Mouse (Mus musculus): ENCODE measurements around the gene Vmo1. TPM values are rescaled to one million over a fixed set of nuclear protein-coding genes. Genes with fewer than 3 reads are reported as not detected.

The Vmo1 gene
- polyA plus RNA-seq, 1 experiment from 2014 or later, result 1.0 TPM

GRCm38 (mm10) chr11:70553940-70554339 is 39.5 kb upstream of the Vmo1 start:
- Histone ChIP-seq H3K27ac (ENCODE audit: low read depth) (no peak overlapping the region), H3K4me2 (ENCODE audit: low read depth, low read length) (no peak overlapping the region), H3K9me3 (ENCODE audit: low read length) (no peaks in the 10 kb centered on the region), H3K4me3 (ENCODE audit: low read depth, low read length) (no peak overlapping the region), H3K27me3 (ENCODE audit: insufficient read depth, low read length) (no peaks in the 10 kb centered on the region), H3K9ac (replicated peaks) (no peak overlapping the region), H3K36me3 (replicated peaks; ENCODE audit: insufficient read depth, low read length) (no peaks in the 10 kb centered on the region), H3K4me1 (ENCODE audit: insufficient read depth) (no peaks in the 10 kb centered on the region)
- WGBS (ENCODE audit: insufficient replicate concordance), result 60% methylated on average over 7 of the region's 7 CpGs
- no peak for DNase-seq
- TF ChIP-seq CTCF (IDR thresholded peaks at IDR 0.05; ENCODE audit: low read depth), result no peak
- no peak for TF ChIP-seq EP300 (IDR thresholded peaks at IDR 0.05; ENCODE audit: low read depth)
- no peak for ATAC-seq

GRCm38 (mm10) chr11:70551526-70551925 is 37.1 kb upstream of the Vmo1 start:
- WGBS (ENCODE audit: insufficient replicate concordance), result 78% methylated on average over 8 of the region's 8 CpGs
- DNase-seq (no peak), ATAC-seq (no peak)
- H3K36me3 ChIP-seq (replicated peaks; ENCODE audit: insufficient read depth, low read length), result no peaks in the 10 kb centered on the region
- H3K27ac ChIP-seq (ENCODE audit: low read depth), result no peak overlapping the region
- TF ChIP-seq CTCF (IDR thresholded peaks at IDR 0.05; ENCODE audit: low read depth), result no peak
- TF ChIP-seq EP300 (IDR thresholded peaks at IDR 0.05; ENCODE audit: low read depth), result no peak
- no peaks in the 10 kb centered on the region for H3K4me1 ChIP-seq (ENCODE audit: insufficient read depth)
- H3K4me3 ChIP-seq (ENCODE audit: low read depth, low read length), result no peak overlapping the region
- no peak overlapping the region for H3K4me2 ChIP-seq (ENCODE audit: low read depth, low read length)
- H3K9me3 ChIP-seq (ENCODE audit: low read length), result no peaks in the 10 kb centered on the region
- no peak overlapping the region for H3K9ac ChIP-seq (replicated peaks)
- H3K27me3 ChIP-seq (ENCODE audit: insufficient read depth, low read length), result no peaks in the 10 kb centered on the region

- TF ChIP-seq EP300 (IDR thresholded peaks at IDR 0.05; ENCODE audit: low read depth) (no peak), CTCF (IDR thresholded peaks at IDR 0.05; ENCODE audit: low read depth) (no peak)
- Histone ChIP-seq H3K27ac (ENCODE audit: low read depth) (no peak overlapping the region), H3K4me2 (ENCODE audit: low read depth, low read length) (no peak overlapping the region), H3K9me3 (ENCODE audit: low read length) (no peaks in the 10 kb centered on the region), H3K36me3 (replicated peaks; ENCODE audit: insufficient read depth, low read length) (no peaks in the 10 kb centered on the region), H3K9ac (replicated peaks) (no peak overlapping the region), H3K4me1 (ENCODE audit: insufficient read depth) (peaks cover 4% of the 10 kb centered on the region; the same call in 1 of the 2 replicates), H3K4me3 (ENCODE audit: low read depth, low read length) (no peak overlapping the region), H3K27me3 (ENCODE audit: insufficient read depth, low read length) (peaks cover 5% of the 10 kb centered on the region; the same call in 1 of the 2 replicates)
- no peak for DNase-seq
- WGBS (ENCODE audit: insufficient replicate concordance), result 65% methylated on average over 7 of the region's 7 CpGs
- no peak for ATAC-seq
Observed at GRCm38 (mm10) chr11:70544496-70544895, 30.1 kb upstream of the Vmo1 start.

GRCm38 (mm10) chr11:70541415-70541814 is 27.0 kb upstream of the Vmo1 start:
- Histone ChIP-seq H3K27me3 (ENCODE audit: insufficient read depth, low read length) (peaks cover 5% of the 10 kb centered on the region; the same call in 1 of the 2 replicates), H3K27ac (ENCODE audit: low read depth) (no peak overlapping the region), H3K9me3 (ENCODE audit: low read length) (no peaks in the 10 kb centered on the region), H3K4me3 (ENCODE audit: low read depth, low read length) (no peak overlapping the region), H3K9ac (replicated peaks) (no peak overlapping the region), H3K36me3 (replicated peaks; ENCODE audit: insufficient read depth, low read length) (no peaks in the 10 kb centered on the region), H3K4me2 (ENCODE audit: low read depth, low read length) (no peak overlapping the region), H3K4me1 (ENCODE audit: insufficient read depth) (peaks cover 4% of the 10 kb centered on the region; the same call in 1 of the 2 replicates)
- DNase-seq, result no peak
- TF ChIP-seq EP300 (IDR thresholded peaks at IDR 0.05; ENCODE audit: low read depth) (no peak), CTCF (IDR thresholded peaks at IDR 0.05; ENCODE audit: low read depth) (no peak)
- WGBS (ENCODE audit: insufficient replicate concordance), result 64% methylated on average over 5 of the region's 5 CpGs
- ATAC-seq, result no peak

GRCm38 (mm10) chr11:70540928-70541327 is 26.5 kb upstream of the Vmo1 start:
- Histone ChIP-seq H3K4me1 (ENCODE audit: insufficient read depth) (peaks cover 4% of the 10 kb centered on the region; the same call in 1 of the 2 replicates), H3K9me3 (ENCODE audit: low read length) (no peaks in the 10 kb centered on the region), H3K4me3 (ENCODE audit: low read depth, low read length) (peak overlapping the region; percentile 58; the same call in 1 of the 2 replicates), H3K27me3 (ENCODE audit: insufficient read depth, low read length) (peaks cover 5% of the 10 kb centered on the region; the same call in 1 of the 2 replicates), H3K36me3 (replicated peaks; ENCODE audit: insufficient read depth, low read length) (no peaks in the 10 kb centered on the region), H3K4me2 (ENCODE audit: low read depth, low read length) (peak overlapping the region; percentile 79), H3K27ac (ENCODE audit: low read depth) (no peak overlapping the region), H3K9ac (replicated peaks) (no peak overlapping the region; the same call in 1 of the 2 replicates)
- 71% methylated on average over 7 of the region's 7 CpGs for WGBS (ENCODE audit: insufficient replicate concordance)
- DNase-seq, result no peak
- TF ChIP-seq EP300 (IDR thresholded peaks at IDR 0.05; ENCODE audit: low read depth), result no peak
- TF ChIP-seq CTCF (IDR thresholded peaks at IDR 0.05; ENCODE audit: low read depth), result no peak
- no peak for ATAC-seq

GRCm38 (mm10) chr11:70539877-70540587 is 25.6 kb upstream of the Vmo1 start, which contains the start of gene Pld2:
Pld2 (plus strand) TSS chr11:70540064.
- Histone ChIP-seq H3K4me3 (ENCODE audit: low read depth, low read length) (peak within 1 kb of the TSS; percentile 58), H3K9ac (replicated peaks) (peak within 1 kb of the TSS; percentile 63), H3K4me2 (ENCODE audit: low read depth, low read length) (peak within 1 kb of the TSS; percentile 79), H3K9me3 (ENCODE audit: low read length) (no peaks in the 10 kb centered on the region), H3K27ac (ENCODE audit: low read depth) (peak within 1 kb of the TSS; percentile 39; the same call in 1 of the 2 replicates), H3K36me3 (replicated peaks; ENCODE audit: insufficient read depth, low read length) (no peaks in the 10 kb centered on the region), H3K27me3 (ENCODE audit: insufficient read depth, low read length) (peaks cover 5% of the 10 kb centered on the region; the same call in 1 of the 2 replicates), H3K4me1 (ENCODE audit: insufficient read depth) (peaks cover 4% of the 10 kb centered on the region; the same call in 1 of the 2 replicates)
- TF ChIP-seq EP300 (IDR thresholded peaks at IDR 0.05; ENCODE audit: low read depth) (no peak), CTCF (IDR thresholded peaks at IDR 0.05; ENCODE audit: low read depth) (peak; percentile 77)
- WGBS (ENCODE audit: insufficient replicate concordance), result under 1% methylated on average over 55 of the region's 65 CpGs
- DNase-seq (peak; percentile 88), ATAC-seq (peak; percentile 97)
